Mouse (Mus musculus) heart, adult 2 months (tissue): ENCODE data around the gene Togaram1. TPM values are rescaled to one million over a fixed set of nuclear protein-coding genes. Genes with fewer than 3 reads are reported as not detected.
A peak's percentile ranks its signal among the peaks of the same experiment; 100 is the strongest.

Experiments used
- DNase-seq, 2 experiments: peaks; one replicate each; pipeline ENCODE4 v3.0.0; 2021
- H3K27ac ChIP-seq: fragments of 200-600 bp; 2 replicates; pipeline ENCODE4 v1.8.1; 2022
- H3K27me3 ChIP-seq: fragments of 200-500 bp; 2 replicates; pipeline ENCODE4 v1.6.1; 2012; ENCODE audit warnings: mild to moderate bottlenecking, low read length, inconsistent platforms, mixed read lengths; ENCODE audit not compliant: control insufficient read depth, insufficient read depth
- H3K36me3 ChIP-seq: fragments of 200-500 bp; 2 replicates; pipeline ENCODE4 v1.6.1; 2012; ENCODE audit warnings: low read length, inconsistent platforms; ENCODE audit not compliant: control insufficient read depth, insufficient read depth
- H3K4me1 ChIP-seq: fragments of 200-500 bp; 2 replicates; pipeline ENCODE4 v1.6.1; 2011; ENCODE audit warnings: low read length; ENCODE audit not compliant: control insufficient read depth, insufficient read depth
- H3K4me3 ChIP-seq: fragments of 200-600 bp; 2 replicates; pipeline ENCODE4 v1.8.1; 2022
- H3K79me2 ChIP-seq: fragments of 200-500 bp; replicated peaks from 2 replicates; pipeline ENCODE4 v1.6.1; 2012; ENCODE audit warnings: mild to moderate bottlenecking, inconsistent platforms, low read length, moderate library complexity, mixed read lengths; ENCODE audit not compliant: control insufficient read depth, insufficient read depth
- H3K9ac ChIP-seq: fragments of 200-500 bp; 2 replicates; pipeline ENCODE4 v1.6.1; 2012; ENCODE audit warnings: low read depth, mild to moderate bottlenecking, control low read depth, inconsistent platforms, low read length, mixed read lengths
- CTCF ChIP-seq: fragments of 200-600 bp; IDR thresholded peaks from 2 replicates; pipeline ENCODE4 v1.8.1; 2022; ENCODE audit warnings: antibody characterized with exemption, mild to moderate bottlenecking, moderate library complexity
- EP300 ChIP-seq: fragments of 200-500 bp; IDR thresholded peaks from 2 replicates; pipeline ENCODE4 v1.6.1; 2011; ENCODE audit warnings: low read depth, low read length, control low read depth; ENCODE audit not compliant: insufficient read depth
- POLR2A ChIP-seq: fragments of 200-500 bp; IDR thresholded peaks from 2 replicates; pipeline ENCODE4 v1.6.1; 2011; ENCODE audit warnings: mild to moderate bottlenecking, low read depth, low read length, control low read depth; ENCODE audit not compliant: insufficient read depth
- WGBS: fragments of 180-500 bp; shearing (Covaris S2); methylation state at CpG from one replicate; pipeline ENCODE4 v1.1.7; 2018; 5-methylcytosine and 5-hydroxymethylcytosine counted together
- intact Hi-C: fragments of 180-260 bp; cut with DNase I; formaldehyde crosslinking; loops from one replicate; pipeline ENCODE4 v1.15.1; 2025
- long read RNA-seq: library from polyadenylated mRNA; stranded (forward); transcript quantifications from one replicate; pipeline ENCODE4 v2.0.0, GENCODE M21; 2021
- polyA plus RNA-seq: library from polyadenylated mRNA; depleted of rRNA; stranded (reverse); fragments of >200 nt; gene quantifications from 2 replicates; pipeline ENCODE4 v1.2.3, GENCODE M21; 2012; rRNA removed
- total RNA-seq, 2 experiments: library from RNA; stranded (reverse); gene quantifications; 2 replicates each; pipeline ENCODE4 v1.2.3; 2021

The Togaram1 gene
- 1 to 10 TPM; 9.7 to 10.0 TPM for total RNA-seq
- polyA plus RNA-seq, result 2.6 and 5.9 TPM in 2 replicates
- long read RNA-seq, full-length matches to known transcripts, result 1 of 1 reads
- long read RNA-seq, partial matches to known transcripts, result 0 of 1 reads
- long read RNA-seq, other reads (novel, unspliced or antisense), result 0 of 1 reads

DNA sequence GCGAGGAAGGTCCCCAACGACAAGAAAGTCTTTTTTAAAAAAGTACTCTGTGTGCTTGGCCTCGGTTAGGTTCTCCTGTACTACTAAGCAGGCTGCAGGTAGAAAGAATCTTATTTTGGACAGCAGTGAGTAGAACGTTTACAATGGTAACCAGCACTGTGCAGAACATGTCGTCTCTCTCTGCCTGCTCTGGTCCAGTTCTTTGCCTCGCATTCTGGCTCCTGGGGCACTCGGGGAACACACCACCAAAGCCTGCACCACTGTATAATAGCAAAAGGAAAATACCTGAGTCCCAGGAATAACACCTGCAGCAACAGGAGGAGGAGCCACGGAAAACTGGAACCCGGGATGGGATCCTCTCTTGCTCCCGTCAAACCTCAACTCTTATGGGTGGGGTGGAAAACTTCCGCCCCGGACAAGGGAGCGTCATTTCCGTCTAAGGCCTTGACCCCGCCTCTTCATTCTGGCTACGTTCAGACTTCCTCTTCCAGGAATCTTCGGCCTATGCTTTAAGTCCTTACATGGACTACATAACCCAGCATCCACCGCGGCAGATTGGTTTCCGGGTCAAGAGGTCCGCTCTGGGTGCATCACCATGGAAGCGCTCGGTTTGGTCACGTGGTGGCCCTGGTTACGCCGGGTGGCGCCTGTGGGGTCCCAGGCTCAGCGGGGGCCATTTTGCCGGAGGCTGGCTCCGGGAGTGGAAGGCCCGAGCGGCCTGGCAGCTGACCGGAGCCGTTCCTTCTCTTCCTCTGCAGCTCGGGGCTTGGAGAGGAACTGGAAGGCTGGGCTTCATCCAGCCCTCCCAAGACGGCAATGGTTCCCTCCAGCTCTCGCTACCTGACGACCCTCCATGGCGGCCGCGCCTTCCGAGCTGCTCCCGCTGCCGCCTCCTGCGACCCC lies at the start of gene Togaram1, which contains the start of gene Klhl28:
TSS of gene Togaram1 (plus strand) at position 681 of the 903 bp plus-strand sequence.
TSS of gene Klhl28 (minus strand) at position 411 of the 903 bp plus-strand sequence.
- Histone ChIP-seq H3K36me3 (peaks cover 18% of the 10 kb centered on the region), H3K4me3 (peak within 1 kb of the TSS; percentile 88), H3K79me2 (peaks cover 2% of the 10 kb centered on the region; the same call in 1 of the 2 replicates), H3K4me1 (peaks cover 6% of the 10 kb centered on the region), H3K27ac (peak within 1 kb of the TSS; percentile 89), H3K27me3 (no peaks in the 10 kb centered on the region), H3K9ac (peak within 1 kb of the TSS; percentile 86)
- TF ChIP-seq POLR2A, result peak; percentile 83
- peak; percentile 57 for TF ChIP-seq EP300
- TF ChIP-seq CTCF, result no peak
- intact Hi-C loops, result loop anchor here (2.0 to 5.0 kb wide), 4 partner anchors 47 to 207 kb away; partner anchors contain the start of genes Fancm, Fkbp3, Mis18bp1 and Prpf39
- DNase-seq, result peak; percentile 98 to 99
- WGBS, result under 1% methylated on average over 45 of the region's 45 CpGs

DNA sequence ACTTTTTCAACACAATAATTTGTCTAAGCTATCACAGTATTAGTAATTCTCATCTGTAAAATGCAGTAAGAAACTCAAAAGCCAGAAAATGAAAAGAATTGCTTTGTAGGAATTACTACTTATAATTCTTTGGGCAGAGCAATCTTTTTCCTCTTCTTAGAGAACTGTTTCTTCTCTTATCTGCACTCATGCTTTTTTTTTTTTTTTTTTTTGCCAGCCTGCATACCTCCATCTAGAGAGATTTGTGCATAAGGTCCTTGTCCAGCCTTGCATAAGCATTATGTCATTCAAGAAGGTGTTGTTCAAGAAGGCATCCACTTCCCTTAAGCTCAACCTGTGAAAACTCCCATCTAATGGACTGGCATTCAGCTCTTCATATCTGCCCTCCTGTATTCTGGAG lies 48.9 kb upstream of the Togaram1 start:
- Histone ChIP-seq H3K4me3 (no peak overlapping the region), H3K79me2 (no peaks in the 10 kb centered on the region), H3K36me3 (no peaks in the 10 kb centered on the region), H3K9ac (no peak overlapping the region), H3K27ac (no peak overlapping the region), H3K27me3 (no peaks in the 10 kb centered on the region), H3K4me1 (no peaks in the 10 kb centered on the region)
- intact Hi-C loops, result loop anchor here (5.0 kb wide), 1 partner anchor 256 kb away; the partner anchor contains the start of gene Mis18bp1
- TF ChIP-seq CTCF (no peak), EP300 (no peak), POLR2A (no peak)
- DNase-seq, result no peak

DNA sequence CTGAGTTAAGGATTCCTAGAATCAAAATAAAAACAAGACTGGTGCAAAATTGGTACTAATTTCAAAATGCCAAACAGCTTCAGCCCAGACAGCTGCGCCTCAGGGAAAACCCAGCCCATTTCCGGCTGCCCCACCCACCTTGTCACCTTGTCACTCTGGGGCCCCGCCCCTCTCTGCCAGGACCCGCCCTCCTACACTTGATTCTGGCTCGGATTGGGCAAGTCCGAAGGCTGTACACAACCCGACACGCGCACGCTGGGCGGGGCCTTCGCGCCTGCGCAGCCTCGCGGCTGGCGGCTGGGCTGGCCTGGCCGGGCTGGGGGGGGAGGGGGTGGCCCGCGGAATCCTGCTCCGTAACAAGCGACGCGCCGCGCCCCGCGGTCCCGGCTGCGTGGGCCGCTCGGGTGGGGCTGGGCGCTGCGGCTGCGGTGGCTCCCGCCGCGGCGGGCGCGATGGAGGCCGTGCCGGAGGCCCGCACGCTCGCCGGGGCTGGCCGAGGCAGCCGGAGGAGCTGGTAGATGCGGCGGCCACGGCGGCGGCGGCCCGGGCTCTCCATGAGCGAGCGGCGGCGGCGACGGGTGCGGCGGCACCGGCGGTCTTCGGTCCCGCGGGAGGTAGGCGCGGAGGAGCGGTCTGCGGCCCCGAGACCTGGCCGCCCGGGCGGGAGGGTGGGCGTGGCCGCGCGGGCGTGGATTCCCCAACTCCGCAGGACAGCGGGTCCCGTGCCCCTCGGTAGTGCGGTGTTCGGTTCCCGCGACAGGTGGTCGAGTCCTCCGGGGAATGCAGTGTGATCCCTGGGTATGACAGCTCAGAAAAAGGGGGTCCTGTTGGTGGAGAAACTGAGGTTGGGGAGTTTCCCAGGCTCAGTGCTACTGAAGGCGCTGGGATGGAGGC lies 47.8 kb upstream of the Togaram1 start, which contains the start of gene Gm527:
TSS of gene Gm527 (plus strand) at position 329 of the 894 bp plus-strand sequence.
- no peaks in the 10 kb centered on the region for H3K27me3 ChIP-seq
- DNase-seq, result peak; percentile 95 to 97
- TF ChIP-seq EP300 (0 out of 2 replicates have a peak, but pooled peaks have one; percentile 39), POLR2A (no peak)
- no peaks in the 10 kb centered on the region for H3K79me2 ChIP-seq
- H3K9ac ChIP-seq, result peak within 1 kb of the TSS; percentile 77
- H3K27ac ChIP-seq, result peak within 1 kb of the TSS; percentile 65
- peak within 1 kb of the TSS; percentile 79 for H3K4me3 ChIP-seq
- intact Hi-C loops, result loop anchor here (2.0 to 5.0 kb wide), 2 partner anchors 47 to 254 kb away; partner anchors contain the start of genes Klhl28, Mis18bp1 and Togaram1
- H3K4me1 ChIP-seq, result no peaks in the 10 kb centered on the region
- WGBS, result 4% methylated on average over 86 of the region's 93 CpGs
- H3K36me3 ChIP-seq, result no peaks in the 10 kb centered on the region

DNA sequence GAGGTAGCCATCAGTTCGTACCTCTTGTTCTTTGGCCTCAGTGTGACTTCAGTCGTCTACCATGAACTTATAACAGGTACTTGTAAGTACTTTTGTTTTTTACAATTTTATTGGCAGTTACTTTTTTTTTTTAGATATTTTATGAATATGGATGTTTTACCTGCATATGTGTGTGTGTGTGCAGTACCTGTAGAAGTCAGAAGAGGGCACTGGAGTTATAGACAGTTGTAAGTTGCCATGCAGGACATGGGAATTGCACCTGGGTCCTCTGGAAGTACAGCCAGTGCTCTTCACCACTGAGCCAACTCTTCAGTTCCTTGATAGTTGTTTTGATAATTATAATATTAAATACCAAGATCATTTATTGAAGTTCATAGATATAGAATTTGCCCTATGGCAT lies 28.1 kb upstream of the Togaram1 start:
- TF ChIP-seq EP300 (no peak), POLR2A (no peak), CTCF (peak; percentile 61)
- Histone ChIP-seq H3K27me3 (no peaks in the 10 kb centered on the region), H3K79me2 (no peaks in the 10 kb centered on the region), H3K9ac (no peak overlapping the region), H3K27ac (no peak overlapping the region), H3K36me3 (no peaks in the 10 kb centered on the region), H3K4me3 (no peak overlapping the region), H3K4me1 (no peaks in the 10 kb centered on the region)
- intact Hi-C loops, result no loop called here
- WGBS, result 83% methylated on average over 2 of the region's 2 CpGs
- no peak for DNase-seq

DNA sequence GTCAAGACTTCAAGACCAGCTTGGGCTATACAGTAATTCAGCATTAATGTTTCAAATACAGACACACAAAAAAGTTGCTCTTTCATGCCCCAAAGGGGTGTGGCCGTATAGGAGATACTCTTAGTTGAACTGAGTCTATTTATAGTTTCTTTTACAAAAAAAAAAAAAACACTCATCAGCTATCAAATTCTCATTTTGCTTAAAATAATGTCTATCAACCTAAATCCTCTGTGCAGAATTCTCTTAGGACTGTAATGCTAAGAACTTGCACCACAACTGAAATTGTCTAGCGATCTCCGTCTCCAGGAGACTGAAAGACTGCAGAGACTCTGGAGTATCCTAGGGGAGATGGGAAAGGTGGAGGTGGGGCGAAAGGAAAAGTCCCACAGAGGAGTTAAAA lies 1.0 kb upstream of the Togaram1 start:
- Histone ChIP-seq H3K36me3 (peaks cover 17% of the 10 kb centered on the region), H3K79me2 (peaks cover 2% of the 10 kb centered on the region; the same call in 1 of the 2 replicates), H3K9ac (peak overlapping the region; percentile 71), H3K4me1 (peaks cover 8% of the 10 kb centered on the region), H3K27me3 (no peaks in the 10 kb centered on the region), H3K27ac (peak overlapping the region; percentile 89), H3K4me3 (peak overlapping the region; percentile 88)
- WGBS, result 3% methylated on average over 4 of the region's 4 CpGs
- intact Hi-C loops, result loop anchor here (2.0 kb wide), 2 partner anchors 46 to 208 kb away; partner anchors contain the start of gene Mis18bp1
- DNase-seq, result no peak
- TF ChIP-seq EP300, result no peak
- no peak for TF ChIP-seq POLR2A
- no peak for TF ChIP-seq CTCF
